Mouse (Mus musculus) liver, postnatal 0 days (tissue): ENCODE results near the gene Exd1.

Experiments used
- CTCF ChIP-seq: sonication (generic); IDR thresholded peaks from 2 replicates; pipeline ENCODE4 v1.5.1; 2016; ENCODE audit warnings: antibody characterized with exemption, low read depth
- EP300 ChIP-seq: IDR thresholded peaks from 2 replicates; pipeline ENCODE4 v1.6.1; 2016; ENCODE audit warnings: antibody characterized with exemption, low read depth, mild to moderate bottlenecking

GRCm38 (mm10) chr2:119476166-119476565 lies 71.3 kb downstream of the Exd1 start:
- TF ChIP-seq CTCF (no peak), EP300 (no peak)
